Mouse (Mus musculus) testis, adult 2 months (tissue): ENCODE data around the gene Birc7. TPM values are rescaled to one million over a fixed set of nuclear protein-coding genes. Genes with fewer than 3 reads are reported as not detected.

Source experiments
- H3K27ac ChIP-seq: fragments of 200-500 bp; 2 replicates; pipeline ENCODE4 v1.5.1; 2012; ENCODE audit warnings: low read depth, low read length; ENCODE audit not compliant: control insufficient read depth, insufficient read depth
- H3K27me3 ChIP-seq: fragments of 200-500 bp; 2 replicates; pipeline ENCODE4 v1.6.1; 2012; ENCODE audit warnings: mild to moderate bottlenecking, low read length, moderate library complexity; ENCODE audit not compliant: control insufficient read depth, insufficient read depth
- H3K36me3 ChIP-seq: fragments of 200-500 bp; 2 replicates; pipeline ENCODE4 v1.6.1; 2012; ENCODE audit warnings: mild to moderate bottlenecking, low read length; ENCODE audit not compliant: control insufficient read depth, insufficient read depth
- H3K4me1 ChIP-seq: fragments of 200-500 bp; 2 replicates; pipeline ENCODE4 v1.6.1; 2012; ENCODE audit warnings: low read length; ENCODE audit not compliant: control insufficient read depth, insufficient read depth
- H3K4me3 ChIP-seq: fragments of 200-500 bp; 2 replicates; pipeline ENCODE4 v1.5.1; 2012; ENCODE audit warnings: low read depth, mild to moderate bottlenecking, low read length, moderate library complexity, mixed read lengths; ENCODE audit not compliant: control insufficient read depth
- CTCF ChIP-seq: fragments of 200-500 bp; IDR thresholded peaks from 2 replicates; pipeline ENCODE4 v1.5.1; 2012; ENCODE audit warnings: low read depth, mild to moderate bottlenecking, inconsistent platforms, low read length, moderate library complexity; ENCODE audit not compliant: control insufficient read depth, insufficient read depth, insufficient replicate concordance
- POLR2A ChIP-seq: fragments of 200-500 bp; IDR thresholded peaks from 2 replicates; pipeline ENCODE4 v1.6.1; 2012; ENCODE audit warnings: low read depth, mild to moderate bottlenecking, inconsistent platforms, low read length, moderate library complexity; ENCODE audit not compliant: control insufficient read depth
- polyA plus RNA-seq: library from polyadenylated mRNA; depleted of rRNA; stranded (reverse); fragments of >200 nt; gene quantifications from 2 replicates; pipeline ENCODE4 v1.2.3, GENCODE M21; 2012

Gene Birc7
- polyA plus RNA-seq, 1 experiment = not detected

DNA sequence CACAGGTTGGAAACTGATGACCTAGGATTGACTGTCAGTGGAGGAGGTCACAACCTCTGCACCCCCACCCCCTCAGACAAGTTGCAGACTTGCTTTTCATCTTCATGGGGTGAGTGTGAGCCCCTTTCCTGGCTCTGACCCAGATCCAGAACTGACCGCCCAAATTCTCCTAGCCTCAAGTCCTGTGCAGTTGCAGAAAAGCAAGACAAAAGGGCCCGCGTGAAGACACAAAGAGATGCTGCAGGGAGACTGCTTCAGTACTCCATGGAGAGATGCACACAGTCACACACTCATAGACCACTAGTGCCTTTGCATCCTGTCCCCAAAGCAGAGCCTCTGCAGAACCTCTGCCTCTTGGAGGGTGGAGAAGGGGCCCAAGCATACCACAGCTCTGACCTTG lies 33.5 kb upstream of the Birc7 start:
- Histone ChIP-seq H3K4me3 (no peak overlapping the region), H3K27me3 (no peaks in the 10 kb centered on the region; the same call in 1 of the 2 replicates), H3K27ac (no peak overlapping the region), H3K4me1 (peaks cover 36% of the 10 kb centered on the region), H3K36me3 (no peaks in the 10 kb centered on the region)
- TF ChIP-seq POLR2A = no peak
- TF ChIP-seq CTCF = no peak

DNA sequence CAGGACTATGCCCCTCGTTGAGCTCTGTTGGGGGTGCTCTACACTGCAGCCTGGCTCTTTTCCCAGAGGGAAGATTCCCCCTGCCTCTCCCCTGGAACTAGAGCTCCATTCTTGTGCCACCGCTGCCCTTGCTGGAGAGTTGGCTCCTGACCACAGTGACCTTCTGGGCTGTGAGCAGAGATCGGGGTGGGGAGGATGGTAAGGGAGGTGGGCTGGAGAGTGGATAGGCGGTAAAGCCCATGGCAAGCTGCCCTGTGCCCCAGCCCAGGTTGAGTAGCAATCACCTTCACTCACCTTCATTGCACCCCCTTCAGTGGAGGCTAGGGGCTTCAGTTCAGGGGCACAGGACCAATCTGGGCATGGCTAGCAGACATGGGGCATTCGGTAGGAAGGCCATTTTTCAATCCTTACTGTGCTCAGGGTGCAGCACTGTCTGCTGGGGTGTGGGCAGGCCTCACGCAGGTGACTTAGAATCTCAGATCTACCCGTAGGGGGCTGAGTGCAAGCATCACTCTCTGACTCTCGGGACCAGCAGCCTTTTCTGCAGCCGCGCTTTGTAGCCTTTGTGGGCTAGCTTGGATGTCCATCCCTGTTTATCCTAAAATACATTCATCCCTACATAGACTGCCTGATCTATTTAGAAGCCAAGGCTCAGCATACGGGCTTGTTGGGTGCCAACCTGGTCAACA lies 32.8 kb upstream of the Birc7 start:
- H3K4me3 ChIP-seq = no peak overlapping the region
- no peak for TF ChIP-seq POLR2A
- TF ChIP-seq CTCF = no peak
- H3K27ac ChIP-seq = no peak overlapping the region
- no peaks in the 10 kb centered on the region; the same call in 1 of the 2 replicates for H3K27me3 ChIP-seq
- H3K36me3 ChIP-seq = no peaks in the 10 kb centered on the region
- peaks cover 30% of the 10 kb centered on the region for H3K4me1 ChIP-seq

DNA sequence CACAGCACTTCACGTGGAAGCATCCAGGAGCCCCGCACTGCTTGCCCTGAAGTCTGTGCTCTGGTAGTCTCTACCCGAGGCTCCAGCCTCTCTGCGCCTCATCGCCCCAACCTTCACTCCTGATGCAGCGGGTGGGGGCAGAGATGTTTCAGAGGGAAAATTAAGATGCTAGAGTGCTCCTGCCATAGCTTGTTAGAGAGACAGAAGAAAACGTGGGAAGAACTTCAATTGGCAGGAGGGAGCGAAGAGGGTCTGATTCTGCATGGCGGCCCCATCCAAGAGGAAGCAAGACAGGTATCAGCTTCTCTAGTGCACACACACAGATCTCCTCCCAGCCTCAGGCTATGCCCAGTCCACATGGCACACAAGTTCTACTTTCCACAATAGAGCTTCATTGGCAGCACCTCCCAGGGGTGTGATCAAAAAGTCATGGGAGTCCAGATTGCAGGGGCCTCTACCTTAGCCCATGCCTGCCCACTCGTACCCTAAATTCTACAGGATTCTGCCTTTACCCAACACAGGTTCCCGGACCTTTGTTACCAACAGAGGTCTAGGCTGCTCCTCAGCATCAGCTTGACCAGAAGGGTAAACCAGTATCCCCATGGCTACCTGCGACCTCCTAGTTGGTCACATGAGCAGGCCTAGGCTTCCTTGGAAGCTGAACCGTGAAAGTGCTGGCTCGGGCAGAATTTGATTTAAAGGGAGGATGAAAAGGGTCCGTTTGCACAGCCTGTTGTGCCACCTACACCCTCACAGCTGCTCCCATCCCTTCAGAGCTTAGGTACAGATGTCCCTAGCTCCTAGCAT lies 31.8 kb upstream of the Birc7 start:
- peaks cover 22% of the 10 kb centered on the region for H3K4me1 ChIP-seq
- no peaks in the 10 kb centered on the region; the same call in 1 of the 2 replicates for H3K27me3 ChIP-seq
- TF ChIP-seq POLR2A (no peak), CTCF (no peak)
- H3K36me3 ChIP-seq = no peaks in the 10 kb centered on the region
- H3K4me3 ChIP-seq = no peak overlapping the region
- no peak overlapping the region for H3K27ac ChIP-seq

DNA sequence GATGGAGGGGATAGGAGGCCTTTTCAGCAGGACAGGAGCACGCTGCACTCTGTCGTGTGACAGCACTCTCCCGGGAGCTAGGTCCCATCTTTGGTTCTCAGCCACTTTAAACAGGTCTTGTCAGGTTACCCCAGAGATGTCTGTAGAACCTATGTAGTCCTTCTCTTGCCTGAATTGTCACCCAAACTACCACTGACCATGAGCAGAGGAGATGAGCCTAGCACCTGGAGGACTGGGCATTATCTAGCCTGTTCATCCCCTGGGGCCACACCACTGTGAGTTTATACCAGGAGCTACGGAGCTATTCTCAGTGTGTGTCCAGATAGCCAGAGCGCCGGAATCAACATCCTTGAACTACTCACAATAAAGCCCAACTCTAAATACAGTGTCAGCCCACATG lies 31.0 kb upstream of the Birc7 start:
- no peaks in the 10 kb centered on the region for H3K36me3 ChIP-seq
- H3K27me3 ChIP-seq = no peaks in the 10 kb centered on the region; the same call in 1 of the 2 replicates
- no peak overlapping the region for H3K4me3 ChIP-seq
- TF ChIP-seq POLR2A (no peak), CTCF (no peak)
- peaks cover 16% of the 10 kb centered on the region for H3K4me1 ChIP-seq
- H3K27ac ChIP-seq = no peak overlapping the region

DNA sequence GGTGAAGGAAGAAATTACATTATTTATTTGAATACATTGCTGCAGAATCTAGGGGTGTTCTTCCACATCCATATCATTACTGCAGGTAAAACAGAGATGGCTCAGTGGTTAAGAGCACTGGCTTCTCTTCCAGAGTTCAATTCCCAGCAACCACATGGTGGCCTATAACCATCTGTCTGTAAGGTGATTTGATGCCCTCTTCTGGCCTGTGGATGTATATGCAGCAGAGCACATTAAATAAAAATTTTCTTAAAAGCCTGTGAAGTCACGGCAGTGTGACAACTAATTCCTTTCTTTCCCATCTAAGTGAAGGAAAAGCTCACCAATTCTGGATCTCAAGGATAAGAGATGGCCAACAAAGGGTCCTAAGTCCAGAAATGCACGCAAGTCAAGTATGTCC lies 26.7 kb upstream of the Birc7 start:
- no peak overlapping the region for H3K4me3 ChIP-seq
- TF ChIP-seq CTCF (no peak), POLR2A (no peak)

DNA sequence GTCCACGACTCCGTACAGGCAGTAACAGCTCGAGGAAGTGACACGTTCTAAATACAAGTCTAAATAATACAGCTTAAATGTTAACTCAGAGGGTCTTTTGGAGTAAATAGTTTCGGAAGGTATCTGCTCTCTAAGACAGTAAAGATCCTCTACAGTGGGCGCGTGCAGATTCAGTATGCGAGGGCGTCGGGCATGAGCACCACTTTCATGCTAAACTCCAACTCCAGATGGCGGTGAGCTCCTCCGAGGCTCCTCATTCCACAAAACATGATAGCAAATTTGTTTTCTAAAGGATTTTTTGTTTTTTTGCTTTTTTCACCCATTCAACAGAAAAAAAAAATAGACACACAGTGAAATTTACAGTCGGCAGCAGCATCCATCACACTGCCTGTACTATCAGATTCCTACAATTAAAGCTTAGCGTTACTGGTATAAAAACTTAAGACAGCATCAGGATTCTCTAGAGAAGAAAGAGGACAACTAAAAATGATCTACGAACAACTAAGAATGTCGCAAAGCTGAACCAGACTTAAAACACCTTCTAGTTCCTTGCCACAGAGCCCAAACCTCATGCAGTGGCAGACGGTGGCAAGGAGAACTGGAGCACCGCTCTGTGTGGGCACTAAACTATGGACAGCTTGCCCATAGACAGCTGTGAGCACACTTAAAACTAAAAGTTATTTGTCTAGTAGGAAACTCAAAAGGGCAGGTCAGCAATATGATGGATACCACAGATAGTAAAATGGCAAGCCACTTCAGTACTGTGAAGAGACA lies 24.2 kb upstream of the Birc7 start:
- Histone ChIP-seq H3K36me3 (peaks cover 1% of the 10 kb centered on the region), H3K27ac (no peak overlapping the region), H3K4me3 (no peak overlapping the region), H3K27me3 (no peaks in the 10 kb centered on the region), H3K4me1 (no peaks in the 10 kb centered on the region)
- no peak for TF ChIP-seq POLR2A
- no peak for TF ChIP-seq CTCF

More for the DNA sequence above, 26.7 kb upstream of the Birc7 start:
- no peak overlapping the region for H3K27ac ChIP-seq
- no peaks in the 10 kb centered on the region for H3K4me1 ChIP-seq
- H3K27me3 ChIP-seq = no peaks in the 10 kb centered on the region
- H3K36me3 ChIP-seq = no peaks in the 10 kb centered on the region; the same call in 1 of the 2 replicates
